In genomic region chr13:40606405-40607271, GRCm38 (mm10) we compare ENCODE assay signal across 9 mouse cellular contexts.
DNase-seq lines count a peak whose midpoint lies in the region; ATAC-seq lines count a peak whose summit lies in the region.
"Had no signal": no experiment of that assay in that cellular context is flagged by ENCODE, and none has a peak within 500 bp of the region (broad histone marks: within the 10 kb centered on the region; RNA-seq: fewer than 3 reads in every experiment).

No protein-coding gene starts in this region.

- no peaks in the 10 kb centered on the region for H3K9me3 ChIP-seq in liver, embryonic 11.5 days (ENCODE audit: control insufficient read depth, low read length)
- no peaks in the 10 kb centered on the region for H3K9me3 ChIP-seq in forebrain, embryonic 11.5 days (ENCODE audit: control insufficient read depth, low read length)
- H3K9me3 ChIP-seq in intestine, embryonic 14.5 days (ENCODE audit: control insufficient read depth, low read length): no peaks in the 10 kb centered on the region
- H3K9me3 ChIP-seq: liver, embryonic 13.5 days had no signal

- no peaks in the 10 kb centered on the region for H3K27me3 ChIP-seq in liver, embryonic 11.5 days (replicated peaks; ENCODE audit: control insufficient read depth, insufficient read depth, low read length)
- H3K27me3 ChIP-seq in forebrain, embryonic 11.5 days (ENCODE audit: control insufficient read depth, insufficient read depth, low read length): no peaks in the 10 kb centered on the region
- H3K27me3 ChIP-seq in intestine, embryonic 14.5 days (replicated peaks; ENCODE audit: control insufficient read depth, insufficient read depth, low read length): no peaks in the 10 kb centered on the region

- intact Hi-C loops in left cerebral cortex, postnatal 25 days (cut with DNase I): no loop called here

- H3K4me1 ChIP-seq in liver, embryonic 11.5 days (replicated peaks; ENCODE audit: control insufficient read depth, insufficient read depth, low read length): no peaks in the 10 kb centered on the region
- H3K4me1 ChIP-seq in forebrain, embryonic 11.5 days (replicated peaks; ENCODE audit: control insufficient read depth, insufficient read depth, low read length): peaks cover 9% of the 10 kb centered on the region; the same call in 1 of the 2 replicates
- no peaks in the 10 kb centered on the region; the same call in 1 of the 2 replicates for H3K4me1 ChIP-seq in intestine, embryonic 14.5 days (replicated peaks; ENCODE audit: control insufficient read depth, insufficient read depth, low read length)
- H3K4me1 ChIP-seq: liver, embryonic 13.5 days had no signal

- WGBS in liver, embryonic 11.5 days: 55% methylated on average over 25 of the region's 25 CpGs
- WGBS in forebrain, embryonic 11.5 days: 45% methylated on average over 25 of the region's 25 CpGs
- WGBS in intestine, embryonic 14.5 days: 37% methylated on average over 25 of the region's 25 CpGs

- H3K27ac ChIP-seq in liver, embryonic 11.5 days (ENCODE audit: low read depth, low read length): no peak overlapping the region
- peak overlapping the region; percentile 9; the same call in 1 of the 2 replicates for H3K27ac ChIP-seq in forebrain, embryonic 11.5 days (ENCODE audit: low read depth, low read length)
- no peak overlapping the region for H3K27ac ChIP-seq in intestine, embryonic 14.5 days (ENCODE audit: low read depth)
- H3K27ac ChIP-seq: liver, embryonic 13.5 days had no signal

- no peak overlapping the region for H3K4me3 ChIP-seq in liver, embryonic 11.5 days (ENCODE audit: low read depth, low read length)
- H3K4me3 ChIP-seq in forebrain, embryonic 11.5 days (ENCODE audit: low read depth, low read length): no peak overlapping the region; the same call in 1 of the 2 replicates
- H3K4me3 ChIP-seq in intestine, embryonic 14.5 days (ENCODE audit: low read depth, low read length): peak overlapping the region; percentile 12
- H3K4me3 ChIP-seq: liver, embryonic 13.5 days had no signal

- no peak overlapping the region for H3K9ac ChIP-seq in liver, embryonic 11.5 days (ENCODE audit: low read depth, low read length)
- H3K9ac ChIP-seq in forebrain, embryonic 11.5 days (ENCODE audit: low read length): peak overlapping the region; percentile 39
- no peak overlapping the region for H3K9ac ChIP-seq in intestine, embryonic 14.5 days (ENCODE audit: low read length)
- H3K9ac ChIP-seq: liver, embryonic 13.5 days had no signal

- no peak overlapping the region for H3K4me2 ChIP-seq in liver, embryonic 11.5 days
- peak overlapping the region; percentile 42 for H3K4me2 ChIP-seq in forebrain, embryonic 11.5 days (ENCODE audit: low read depth, low read length, severe bottlenecking)
- H3K4me2 ChIP-seq in intestine, embryonic 14.5 days (ENCODE audit: low read length): peak overlapping the region; percentile 47
- H3K4me2 ChIP-seq: liver, embryonic 13.5 days had no signal

- peak; percentile 5 for DNase-seq in liver
- no peak for DNase-seq in liver, embryonic 11.5 days (ENCODE audit: low spot score)
- peak; percentile 62 for DNase-seq in forebrain, embryonic 11.5 days (ENCODE audit: low spot score)
- peak; percentile 59 for DNase-seq in intestine, embryonic 14.5 days (ENCODE audit: low spot score)
- DNase-seq in left cerebral cortex, postnatal 25 days (ENCODE audit: low spot score in 2 of 2): peak; percentile 44 to 68
- peak; percentile 73 for DNase-seq in retina, postnatal 1 day
- no peak for DNase-seq in ovary, adult 18-20 months (ENCODE audit: low spot score)
- DNase-seq in spleen, postnatal 14 days (ENCODE audit: low spot score in 2 of 2): no peak
- DNase-seq: liver, embryonic 13.5 days had no signal

- H3K36me3 ChIP-seq in liver, embryonic 11.5 days (ENCODE audit: control insufficient read depth, insufficient read depth, low read length): no peaks in the 10 kb centered on the region
- no peaks in the 10 kb centered on the region for H3K36me3 ChIP-seq in forebrain, embryonic 11.5 days (ENCODE audit: control insufficient read depth, insufficient read depth, low read length)
- no peaks in the 10 kb centered on the region for H3K36me3 ChIP-seq in intestine, embryonic 14.5 days (ENCODE audit: control insufficient read depth, insufficient read depth, low read length)
- H3K36me3 ChIP-seq: liver, embryonic 13.5 days had no signal

- no peak for ATAC-seq in liver, embryonic 11.5 days (replicated peaks; ENCODE audit: low FRiP score)
- ATAC-seq in forebrain, embryonic 11.5 days (replicated peaks; ENCODE audit: low FRiP score): peak; percentile 77
- no peak for ATAC-seq in intestine, embryonic 14.5 days (replicated peaks; ENCODE audit: low FRiP score, low TSS enrichment, low read depth)

Comparison
In these comparisons a context has a peak if more than half of its experiments do, and no peak if none do; other contexts are left out.
1. DNase-seq: peak in liver (single experiment), forebrain, embryonic 11.5 days (single experiment), intestine, embryonic 14.5 days (single experiment), left cerebral cortex, postnatal 25 days (2 of 2) and retina, postnatal 1 day (single experiment); none in liver, embryonic 11.5 days (single experiment), ovary, adult 18-20 months (single experiment) and spleen, postnatal 14 days (0 of 2).